Mouse (Mus musculus): Measurements from ENCODE around the gene Henmt1. TPM values are rescaled to one million over a fixed set of nuclear protein-coding genes. Genes with fewer than 3 reads are reported as not detected.
A peak's percentile ranks its signal among the peaks of the same experiment; 100 is the strongest.

The Henmt1 gene
- polyA plus RNA-seq, 1 experiment from 2014 or later: 1.0 TPM

DNA sequence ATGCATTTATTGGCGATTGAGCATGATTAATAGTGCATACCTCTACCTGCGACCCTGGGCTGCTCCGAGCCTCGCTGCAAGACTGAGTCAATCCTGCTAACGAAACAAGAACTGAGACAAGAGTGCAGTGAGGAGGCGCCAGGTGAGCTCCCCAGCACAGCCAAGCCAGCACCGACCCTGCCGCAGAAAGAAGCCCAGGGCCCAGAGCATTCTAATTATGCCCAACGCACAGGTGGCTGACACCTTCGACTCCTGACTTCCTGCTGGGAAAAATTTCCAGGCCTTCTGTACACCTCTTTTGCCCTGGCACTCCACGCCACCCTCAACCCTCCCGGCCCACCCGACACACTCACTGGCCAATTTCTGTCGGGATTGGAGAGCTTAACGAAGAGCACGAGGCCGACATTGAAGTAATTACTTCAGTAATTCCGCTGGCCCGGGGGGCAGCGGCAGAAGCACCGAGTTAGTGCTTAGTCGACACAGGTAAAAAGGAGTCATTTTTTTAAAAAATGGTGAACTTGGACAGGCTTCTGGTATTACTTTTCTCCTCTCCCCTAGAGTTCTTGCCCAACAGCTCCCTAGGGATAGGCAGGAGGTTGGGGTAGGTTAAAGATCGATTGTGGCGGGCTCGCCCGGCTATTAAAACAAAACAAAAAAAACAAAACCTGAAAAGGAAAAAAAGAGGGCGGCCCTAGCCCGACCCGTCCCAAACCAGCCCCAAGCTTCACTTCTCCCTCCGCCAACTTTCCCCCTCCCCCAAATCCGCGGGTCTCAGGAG, 29.2 kb upstream of the Henmt1 start:
- no peak for ATAC-seq (ENCODE audit: insufficient number of reproducible peaks, low FRiP score, low TSS enrichment, low read depth)
- Histone ChIP-seq H3K4me1 (ENCODE audit: control insufficient read depth, insufficient read depth, low read length) (peaks cover 5% of the 10 kb centered on the region), H3K4me3 (ENCODE audit: low read depth, low read length) (peak overlapping the region; percentile 97), H3K9me3 (ENCODE audit: control insufficient read depth, low read length) (no peaks in the 10 kb centered on the region), H3K27me3 (ENCODE audit: control insufficient read depth, insufficient read depth, low read length) (no peaks in the 10 kb centered on the region), H3K9ac (ENCODE audit: low read length) (peak overlapping the region; percentile 93), H3K4me2 (ENCODE audit: low read depth, severe bottlenecking) (peak overlapping the region; percentile 91), H3K36me3 (ENCODE audit: control insufficient read depth, insufficient read depth, low read length) (peaks cover 2% of the 10 kb centered on the region; the same call in 1 of the 2 replicates), H3K27ac (replicated peaks; ENCODE audit: low read depth, low read length) (peak overlapping the region; percentile 95)
- under 1% methylated on average over 32 of the region's 32 CpGs for WGBS
- peak; percentile 43 for DNase-seq (ENCODE audit: low spot score)

DNA sequence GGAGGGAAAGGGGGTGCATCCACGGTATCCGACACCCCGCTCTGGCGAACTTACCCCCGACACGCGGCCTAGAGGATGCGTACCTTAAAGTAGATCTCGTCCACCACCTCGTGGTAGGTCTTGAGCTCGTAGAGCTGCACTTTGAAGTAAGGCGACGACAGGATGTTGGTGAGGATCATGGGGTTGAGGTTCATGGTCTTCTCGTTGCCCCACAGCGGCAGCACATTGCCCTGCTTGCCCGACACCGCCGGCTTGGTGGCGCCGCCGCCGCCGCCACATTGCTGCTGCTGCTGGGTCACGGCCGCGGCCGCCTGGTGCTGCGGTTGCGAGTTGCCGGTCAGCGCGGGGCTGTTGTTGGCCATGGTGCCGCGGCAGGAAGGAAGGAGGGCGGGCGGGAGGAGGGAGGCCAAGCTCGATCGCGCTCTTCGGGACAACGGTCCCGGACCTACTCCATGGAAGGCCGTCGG, 28.6 kb upstream of the Henmt1 start:
- peak; percentile 74 for DNase-seq (ENCODE audit: low spot score)
- Histone ChIP-seq H3K4me1 (ENCODE audit: control insufficient read depth, insufficient read depth, low read length) (peaks cover 5% of the 10 kb centered on the region), H3K9me3 (ENCODE audit: control insufficient read depth, low read length) (no peaks in the 10 kb centered on the region), H3K27ac (replicated peaks; ENCODE audit: low read depth, low read length) (peak overlapping the region; percentile 95), H3K4me2 (ENCODE audit: low read depth, severe bottlenecking) (peak overlapping the region; percentile 91), H3K27me3 (ENCODE audit: control insufficient read depth, insufficient read depth, low read length) (no peaks in the 10 kb centered on the region), H3K4me3 (ENCODE audit: low read depth, low read length) (peak overlapping the region; percentile 97), H3K9ac (ENCODE audit: low read length) (peak overlapping the region; percentile 93), H3K36me3 (ENCODE audit: control insufficient read depth, insufficient read depth, low read length) (no peaks in the 10 kb centered on the region; the same call in 1 of the 2 replicates)
- under 1% methylated on average over 41 of the region's 44 CpGs for WGBS
- peak; percentile 88 for ATAC-seq (ENCODE audit: insufficient number of reproducible peaks, low FRiP score, low TSS enrichment, low read depth)

DNA sequence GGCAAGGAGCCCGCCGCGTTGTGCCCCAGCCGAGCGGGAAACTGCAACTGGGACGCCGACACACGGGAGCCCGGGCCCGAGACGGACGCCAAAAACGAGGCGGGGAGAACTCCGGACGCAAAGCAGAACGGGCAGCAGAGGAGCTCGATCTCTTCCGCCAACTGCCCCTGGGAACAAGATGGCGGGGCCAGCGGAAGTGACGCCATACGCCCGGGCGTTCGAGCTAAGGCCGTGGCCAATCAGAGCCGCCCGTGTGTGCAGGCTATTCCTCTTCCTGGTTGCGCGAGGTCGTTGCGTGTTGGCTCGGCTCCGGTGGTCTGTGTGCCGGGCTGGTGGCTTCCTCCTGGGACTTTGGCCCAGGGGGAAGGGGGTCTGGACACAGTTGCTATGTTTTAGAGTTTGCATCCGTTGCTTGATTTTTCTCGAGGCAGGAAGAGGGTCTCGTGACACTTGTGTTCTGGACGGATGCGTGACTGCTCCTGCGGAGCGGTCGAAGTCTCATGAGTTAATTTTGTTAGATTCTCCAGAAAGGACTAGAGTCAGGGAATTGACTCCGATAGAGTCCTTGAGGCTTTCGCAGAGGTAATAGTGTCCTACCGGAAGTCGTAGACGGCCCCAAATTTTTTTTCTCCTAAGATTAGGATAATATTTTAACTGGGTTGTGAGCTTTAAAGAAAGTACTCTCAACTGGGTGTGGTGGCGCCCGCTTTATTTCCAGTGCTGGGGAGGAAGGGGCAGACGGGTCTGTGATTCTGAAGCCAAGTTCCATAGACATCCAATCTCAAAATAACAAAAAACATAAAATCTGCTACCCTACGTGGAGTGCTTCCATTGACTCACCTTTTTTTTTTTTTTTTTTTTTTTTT, 27.9 kb upstream of the Henmt1 start, which contains the start of gene Prpf38b:
Prpf38b (minus strand) TSS at position 180 of the 866 bp plus-strand sequence.
- Histone ChIP-seq H3K9me3 (ENCODE audit: control insufficient read depth, low read length) (no peaks in the 10 kb centered on the region), H3K27ac (replicated peaks; ENCODE audit: low read depth, low read length) (peak within 1 kb of the TSS; percentile 95), H3K4me2 (ENCODE audit: low read depth, severe bottlenecking) (peak within 1 kb of the TSS; percentile 91), H3K9ac (ENCODE audit: low read length) (peak within 1 kb of the TSS; percentile 93), H3K36me3 (ENCODE audit: control insufficient read depth, insufficient read depth, low read length) (no peaks in the 10 kb centered on the region; the same call in 1 of the 2 replicates), H3K27me3 (ENCODE audit: control insufficient read depth, insufficient read depth, low read length) (no peaks in the 10 kb centered on the region), H3K4me1 (ENCODE audit: control insufficient read depth, insufficient read depth, low read length) (peaks cover 5% of the 10 kb centered on the region), H3K4me3 (ENCODE audit: low read depth, low read length) (peak within 1 kb of the TSS; percentile 97)
- WGBS: 1% methylated on average over 53 of the region's 53 CpGs
- peak; percentile 97 for DNase-seq (ENCODE audit: low spot score)
- ATAC-seq (ENCODE audit: insufficient number of reproducible peaks, low FRiP score, low TSS enrichment, low read depth): peak; percentile 98

DNA sequence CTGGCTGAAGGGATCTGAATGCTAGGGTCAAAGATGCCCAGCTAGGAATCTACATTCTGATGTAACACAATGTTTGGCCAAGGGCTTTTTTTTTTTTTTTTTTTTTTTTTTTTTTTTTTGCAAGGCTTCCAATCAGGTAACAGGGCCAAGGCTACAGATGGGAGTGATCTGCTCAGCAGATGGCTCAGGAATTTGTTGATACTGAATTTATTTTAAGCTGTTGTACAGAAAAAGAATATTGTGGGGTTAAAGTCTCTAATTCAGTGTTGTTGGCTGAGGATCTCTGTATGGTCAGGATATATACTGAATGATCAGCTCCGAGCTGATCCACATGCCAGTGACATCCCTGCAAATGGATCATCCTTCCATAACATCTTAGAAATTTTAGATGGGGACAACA, 23.7 kb upstream of the Henmt1 start:
- DNase-seq (ENCODE audit: low spot score) (no peak), ATAC-seq (ENCODE audit: insufficient number of reproducible peaks, low FRiP score, low TSS enrichment, low read depth) (no peak)
- WGBS: 85% methylated on average over 1 of the region's 1 CpGs
- no peak overlapping the region for H3K4me2 ChIP-seq (ENCODE audit: low read depth, severe bottlenecking)
- H3K36me3 ChIP-seq (ENCODE audit: control insufficient read depth, insufficient read depth, low read length): no peaks in the 10 kb centered on the region
- H3K27ac ChIP-seq (replicated peaks; ENCODE audit: low read depth, low read length): no peak overlapping the region
- H3K27me3 ChIP-seq (ENCODE audit: control insufficient read depth, insufficient read depth, low read length): no peaks in the 10 kb centered on the region
- H3K9me3 ChIP-seq (ENCODE audit: control insufficient read depth, low read length): no peaks in the 10 kb centered on the region
- no peak overlapping the region for H3K9ac ChIP-seq (ENCODE audit: low read length)
- H3K4me3 ChIP-seq (ENCODE audit: low read depth, low read length): no peak overlapping the region
- H3K4me1 ChIP-seq (ENCODE audit: control insufficient read depth, insufficient read depth, low read length): no peaks in the 10 kb centered on the region

DNA sequence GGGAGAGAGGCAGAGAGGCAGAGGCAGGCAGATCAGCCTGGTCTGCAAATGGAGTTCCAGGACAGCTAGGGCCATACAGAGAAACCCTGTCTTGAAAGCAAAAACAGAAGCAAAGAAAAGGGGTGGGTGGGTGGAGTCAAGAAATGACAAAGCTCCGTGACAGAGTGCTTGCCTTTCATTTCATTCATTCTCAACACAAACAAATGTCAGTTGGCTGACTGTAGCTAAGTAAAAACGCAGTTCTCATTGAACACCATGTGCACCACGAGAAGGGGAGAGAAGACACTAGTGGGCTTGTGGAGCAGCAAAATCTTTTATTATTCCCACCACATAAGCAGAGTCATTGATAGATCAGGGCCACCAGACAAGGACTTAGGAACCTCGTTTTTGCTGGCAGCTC, 22.8 kb upstream of the Henmt1 start:
- ATAC-seq (ENCODE audit: insufficient number of reproducible peaks, low FRiP score, low TSS enrichment, low read depth): no peak
- H3K27ac ChIP-seq (replicated peaks; ENCODE audit: low read depth, low read length): no peak overlapping the region
- H3K4me2 ChIP-seq (ENCODE audit: low read depth, severe bottlenecking): no peak overlapping the region
- H3K9me3 ChIP-seq (ENCODE audit: control insufficient read depth, low read length): no peaks in the 10 kb centered on the region
- no peak for DNase-seq (ENCODE audit: low spot score)
- no peak overlapping the region for H3K4me3 ChIP-seq (ENCODE audit: low read depth, low read length)
- 73% methylated on average over 4 of the region's 4 CpGs for WGBS
- no peak overlapping the region for H3K9ac ChIP-seq (ENCODE audit: low read length)
- H3K4me1 ChIP-seq (ENCODE audit: control insufficient read depth, insufficient read depth, low read length): no peaks in the 10 kb centered on the region
- no peaks in the 10 kb centered on the region for H3K27me3 ChIP-seq (ENCODE audit: control insufficient read depth, insufficient read depth, low read length)
- no peaks in the 10 kb centered on the region for H3K36me3 ChIP-seq (ENCODE audit: control insufficient read depth, insufficient read depth, low read length)

DNA sequence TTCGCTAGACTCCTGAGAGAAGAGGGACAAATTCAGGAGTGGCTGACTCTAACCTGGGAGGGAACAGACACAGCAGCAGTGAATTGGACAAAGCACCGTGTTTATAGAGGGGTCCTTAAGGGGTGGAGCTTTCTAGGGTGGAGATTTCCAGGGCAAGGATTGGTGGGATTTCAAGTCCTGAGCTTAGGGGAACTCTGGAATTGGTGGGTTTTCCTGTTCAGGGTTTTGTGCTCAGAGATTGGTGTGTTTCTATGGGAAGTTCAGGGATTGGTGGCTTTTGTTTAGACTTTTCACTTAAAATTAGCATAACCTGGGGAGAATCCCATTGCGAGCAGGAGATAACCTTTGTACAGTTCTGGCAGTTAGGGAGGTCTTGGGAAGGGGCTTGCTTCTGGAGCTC, 21.7 kb upstream of the Henmt1 start:
- H3K4me1 ChIP-seq (ENCODE audit: control insufficient read depth, insufficient read depth, low read length): no peaks in the 10 kb centered on the region
- no peak for DNase-seq (ENCODE audit: low spot score)
- no peaks in the 10 kb centered on the region for H3K27me3 ChIP-seq (ENCODE audit: control insufficient read depth, insufficient read depth, low read length)
- 72% methylated on average over 3 of the region's 3 CpGs for WGBS
- no peak for ATAC-seq (ENCODE audit: insufficient number of reproducible peaks, low FRiP score, low TSS enrichment, low read depth)
- H3K27ac ChIP-seq (replicated peaks; ENCODE audit: low read depth, low read length): no peak overlapping the region
- no peaks in the 10 kb centered on the region for H3K36me3 ChIP-seq (ENCODE audit: control insufficient read depth, insufficient read depth, low read length)
- no peak overlapping the region for H3K4me3 ChIP-seq (ENCODE audit: low read depth, low read length)
- no peak overlapping the region for H3K9ac ChIP-seq (ENCODE audit: low read length)
- H3K9me3 ChIP-seq (ENCODE audit: control insufficient read depth, low read length): no peaks in the 10 kb centered on the region
- H3K4me2 ChIP-seq (ENCODE audit: low read depth, severe bottlenecking): no peak overlapping the region

DNA sequence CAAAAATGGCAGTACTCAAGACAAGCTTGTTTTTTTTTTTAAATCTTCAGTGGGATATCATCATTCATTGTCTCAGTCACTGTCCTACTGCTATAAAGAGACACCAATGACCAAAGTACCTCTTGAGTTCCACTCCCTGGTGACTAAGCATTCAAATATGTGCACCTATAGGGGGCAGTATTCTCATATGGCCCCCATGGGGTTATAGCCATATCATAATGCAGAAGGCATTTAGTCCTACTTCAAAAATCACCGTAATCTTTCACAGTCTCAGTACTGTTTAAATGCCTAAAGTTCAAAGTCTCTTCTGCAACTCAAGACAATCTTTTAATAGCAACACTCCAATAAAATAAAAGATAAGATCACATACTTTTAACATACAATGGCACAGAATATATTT, 20.8 kb upstream of the Henmt1 start:
- no peak overlapping the region for H3K9ac ChIP-seq (ENCODE audit: low read length)
- WGBS: 92% methylated on average over 1 of the region's 1 CpGs
- no peak overlapping the region for H3K4me2 ChIP-seq (ENCODE audit: low read depth, severe bottlenecking)
- no peak overlapping the region for H3K4me3 ChIP-seq (ENCODE audit: low read depth, low read length)
- no peak overlapping the region for H3K27ac ChIP-seq (replicated peaks; ENCODE audit: low read depth, low read length)
- no peaks in the 10 kb centered on the region for H3K4me1 ChIP-seq (ENCODE audit: control insufficient read depth, insufficient read depth, low read length)
- no peaks in the 10 kb centered on the region for H3K27me3 ChIP-seq (ENCODE audit: control insufficient read depth, insufficient read depth, low read length)
- H3K36me3 ChIP-seq (ENCODE audit: control insufficient read depth, insufficient read depth, low read length): no peaks in the 10 kb centered on the region
- H3K9me3 ChIP-seq (ENCODE audit: control insufficient read depth, low read length): no peaks in the 10 kb centered on the region
- DNase-seq (ENCODE audit: low spot score): no peak
- ATAC-seq (ENCODE audit: insufficient number of reproducible peaks, low FRiP score, low TSS enrichment, low read depth): no peak

DNA sequence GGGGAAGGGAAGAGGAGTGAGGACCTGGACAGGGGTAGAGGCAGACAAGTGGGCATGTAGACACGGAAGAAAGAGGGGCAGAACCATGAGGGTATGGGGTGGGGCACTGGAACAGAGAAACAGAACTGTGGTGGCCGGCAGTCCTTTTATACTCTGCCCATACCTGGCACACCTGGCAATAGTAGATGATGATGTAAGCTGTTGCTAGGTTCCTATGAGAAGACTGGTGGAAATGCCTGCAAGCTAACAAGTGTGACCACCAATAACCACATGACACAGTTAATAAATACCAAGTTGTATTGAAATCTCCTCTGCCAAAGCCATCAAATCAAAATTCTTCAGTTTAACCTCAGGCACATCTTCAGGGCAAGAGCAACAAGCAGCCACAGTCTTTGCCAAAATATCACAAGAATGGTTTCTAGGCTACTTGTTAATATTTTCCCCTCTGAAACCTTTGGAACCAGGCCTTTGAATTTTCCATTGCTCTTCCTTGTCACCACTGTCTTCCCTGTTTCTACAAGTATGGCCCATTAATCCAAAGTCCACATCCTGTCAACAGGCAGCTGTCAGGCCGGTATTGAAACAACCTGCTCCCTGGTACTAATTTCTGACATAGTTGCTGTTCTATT, 19.1 kb upstream of the Henmt1 start:
- H3K4me1 ChIP-seq (ENCODE audit: control insufficient read depth, insufficient read depth, low read length): no peaks in the 10 kb centered on the region
- no peak overlapping the region for H3K4me3 ChIP-seq (ENCODE audit: low read depth, low read length)
- no peak overlapping the region for H3K27ac ChIP-seq (replicated peaks; ENCODE audit: low read depth, low read length)
- H3K4me2 ChIP-seq (ENCODE audit: low read depth, severe bottlenecking): no peak overlapping the region
- H3K27me3 ChIP-seq (ENCODE audit: control insufficient read depth, insufficient read depth, low read length): no peaks in the 10 kb centered on the region
- H3K9ac ChIP-seq (ENCODE audit: low read length): no peak overlapping the region
- no peak for ATAC-seq (ENCODE audit: insufficient number of reproducible peaks, low FRiP score, low TSS enrichment, low read depth)
- H3K9me3 ChIP-seq (ENCODE audit: control insufficient read depth, low read length): no peaks in the 10 kb centered on the region
- H3K36me3 ChIP-seq (ENCODE audit: control insufficient read depth, insufficient read depth, low read length): no peaks in the 10 kb centered on the region
- no peak for DNase-seq (ENCODE audit: low spot score)
- 83% methylated on average over 3 of the region's 3 CpGs for WGBS

All from limb, embryonic 11.5 days (tissue).